Mouse (Mus musculus) erythroblast, embryonic 14.5 days (primary cell): ENCODE measurements around the gene Cdh12.

Source experiments
- GATA1 ChIP-seq: IDR thresholded peaks from 2 replicates; pipeline ENCODE4 v1.6.1; 2012; ENCODE audit warnings: low read length, inconsistent platforms, mixed read lengths
- TAL1 ChIP-seq: IDR thresholded peaks from 3 replicates; pipeline ENCODE4 v1.6.1; 2012; ENCODE audit warnings: low read length, inconsistent platforms, mixed read lengths

GRCm38 (mm10) chr15:21393080-21393479 is 944.0 kb downstream of the Cdh12 start:
- TF ChIP-seq TAL1 (no peak), GATA1 (no peak)
